Mouse (Mus musculus) heart, adult 8-10 months (tissue): ENCODE measurements around the gene Mettl7a3. TPM values are rescaled to one million over a fixed set of nuclear protein-coding genes. Genes with fewer than 3 reads are reported as not detected.

Source experiments
- DNase-seq: peaks from one replicate; pipeline ENCODE4 v3.0.0; 2022; ENCODE audit warnings: low spot score
- total RNA-seq, 4 experiments: library from RNA; stranded (reverse); gene quantifications; 2 replicates each; pipeline ENCODE4 v1.2.4; 2022

Mettl7a3 gene
- total RNA-seq, 4 experiments from 2014 or later = 0.19 TPM; not detected in 3

DNA sequence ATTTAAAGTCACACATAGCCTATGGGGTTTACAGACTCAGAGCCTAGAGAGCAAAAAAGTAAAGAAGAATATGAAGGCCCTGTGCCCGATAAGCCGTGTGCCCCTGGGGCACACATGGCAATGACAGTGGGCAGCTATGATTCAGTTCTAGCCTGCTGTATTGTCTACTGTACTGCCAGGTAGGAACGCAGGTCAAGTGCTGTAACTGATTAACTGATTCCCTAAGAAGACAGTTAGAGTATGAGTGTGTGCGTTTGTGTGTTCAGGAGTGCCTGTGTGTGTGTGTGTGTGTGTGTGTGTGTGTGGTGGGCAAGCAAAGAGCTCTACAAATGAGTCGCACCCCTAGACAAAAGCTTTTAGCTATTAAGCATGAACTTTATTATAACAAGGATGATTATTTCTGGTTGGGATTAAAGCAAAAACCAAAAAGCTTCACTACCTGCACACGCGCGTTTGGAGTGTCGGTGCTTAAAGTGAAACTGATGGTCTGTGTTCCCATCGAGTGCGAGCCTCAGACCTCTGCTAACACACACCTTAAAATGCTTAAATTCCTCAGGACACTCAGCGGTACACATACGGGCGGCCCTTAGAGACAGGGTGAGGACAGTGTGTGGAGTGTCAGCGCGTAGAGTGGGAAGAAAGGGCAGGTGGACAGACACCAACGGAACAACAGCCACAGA is 53.0 kb downstream of the Mettl7a3 start:
- no peak for DNase-seq

DNA sequence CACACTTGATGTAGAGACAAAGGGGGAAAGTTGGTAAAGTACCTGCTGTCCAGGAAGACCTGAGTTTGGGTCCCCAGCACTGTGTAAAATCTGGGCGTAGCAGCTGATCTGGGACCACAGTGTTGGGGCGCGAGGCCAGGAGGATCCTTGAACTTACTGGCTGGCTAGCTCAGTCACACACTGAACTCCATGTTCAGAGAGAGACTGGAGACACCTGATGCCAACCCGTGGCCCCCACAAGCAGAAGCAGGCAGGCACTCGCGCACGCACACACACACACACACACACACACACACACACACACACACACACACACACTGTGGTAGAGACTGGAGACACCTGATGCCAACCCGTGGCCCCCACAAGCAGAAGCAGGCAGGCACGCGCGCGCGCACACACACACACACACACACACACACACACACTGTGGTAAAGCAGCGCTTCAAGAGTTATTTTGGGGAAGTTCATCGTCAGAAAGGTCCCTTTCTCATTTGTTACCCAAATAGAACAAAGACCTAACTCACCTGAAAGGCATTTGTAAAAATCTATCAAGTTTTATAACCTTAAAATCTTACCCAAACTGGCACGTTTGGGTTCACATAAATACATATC is 53.6 kb downstream of the Mettl7a3 start:
- no peak for DNase-seq

- DNase-seq = no peak
Observed at GRCm38 (mm10) chr15:100388886-100389285, 54.2 kb downstream of the Mettl7a3 start.

Other genes starting within 250 kb of the Mettl7a3 start
- 10 to 100 TPM; 51.7 to 67.5 (median 61.6) TPM for gene Atf1, start 107.1 kb upstream of the Mettl7a3 start, total RNA-seq
- not detected for gene Tmprss12, start 54.1 kb upstream of the Mettl7a3 start, total RNA-seq
- 10 to 100 TPM; 51.7 to 63.4 (median 54.3) TPM for gene Mettl7a1, start 30.8 kb upstream of the Mettl7a3 start, total RNA-seq
- under 1 TPM in 1 of 4 experiments, not detected in 3; 0.66 TPM for gene Methig1, start 18.2 kb downstream of the Mettl7a3 start, total RNA-seq
- gene Mettl7a2, start 18.3 kb downstream of the Mettl7a3 start, total RNA-seq = 1 to 10 TPM in 2 of 4 experiments, under 1 TPM in 2; 0.79 to 2.2 (median 0.99) TPM
- not detected for gene Higd1c, start 29.6 kb downstream of the Mettl7a3 start, total RNA-seq
- gene Gm5475, start 87.2 kb downstream of the Mettl7a3 start, total RNA-seq = not detected
- 10 to 100 TPM; 49.0 to 61.5 (median 51.9) TPM for gene Slc11a2, start 90.1 kb downstream of the Mettl7a3 start, total RNA-seq
- gene Letmd1, start 134.1 kb downstream of the Mettl7a3 start, total RNA-seq = 10 to 100 TPM; 11.2 to 14.0 (median 11.8) TPM
- gene Csrnp2, start 160.6 kb downstream of the Mettl7a3 start, total RNA-seq = 1 to 10 TPM; 2.4 to 3.1 (median 2.7) TPM
- 10 to 100 TPM; 14.3 to 17.3 (median 15.6) TPM for gene Tfcp2, start 217.1 kb downstream of the Mettl7a3 start, total RNA-seq